Mouse (Mus musculus) cerebellum, adult 2 months (tissue): ENCODE results near the gene Thsd7b. TPM values are rescaled to one million over a fixed set of nuclear protein-coding genes. Genes with fewer than 3 reads are reported as not detected.

Experiments
- DNase-seq, 2 experiments: peaks; one replicate each; pipeline ENCODE4 v3.0.0; 2021
- H3K27ac ChIP-seq: fragments of 200-500 bp; 2 replicates; pipeline ENCODE4 v1.5.1; 2012; ENCODE audit warnings: low read length, control low read depth, inconsistent platforms; ENCODE audit not compliant: insufficient read depth
- H3K27me3 ChIP-seq: fragments of 200-500 bp; 2 replicates; pipeline ENCODE4 v1.6.1; 2012; ENCODE audit warnings: inconsistent platforms, mild to moderate bottlenecking, low read length, moderate library complexity; ENCODE audit not compliant: control insufficient read depth, insufficient read depth
- H3K4me1 ChIP-seq: fragments of 200-500 bp; 2 replicates; pipeline ENCODE4 v1.6.1; 2011; ENCODE audit warnings: low read length; ENCODE audit not compliant: control insufficient read depth, insufficient read depth
- H3K4me3 ChIP-seq: fragments of 200-500 bp; replicated peaks from 2 replicates; pipeline ENCODE3; 2011; ENCODE audit warnings: mild to moderate bottlenecking, low read depth, low read length, control low read depth; ENCODE audit not compliant: insufficient read depth
- CTCF ChIP-seq: fragments of 200-500 bp; IDR thresholded peaks from 2 replicates; pipeline ENCODE4 v1.5.1; 2011; ENCODE audit warnings: low read depth, mild to moderate bottlenecking, control low read depth, low read length, moderate library complexity, borderline replicate concordance; ENCODE audit not compliant: insufficient read depth
- POLR2A ChIP-seq: fragments of 200-500 bp; IDR thresholded peaks from 2 replicates; pipeline ENCODE4 v1.6.1; 2011; ENCODE audit warnings: low read length, control low read depth, borderline replicate concordance; ENCODE audit not compliant: insufficient read depth
- WGBS: fragments of 180-500 bp; shearing (Covaris S2); methylation state at CpG from one replicate; pipeline ENCODE4 v1.1.7; 2018; 5-methylcytosine and 5-hydroxymethylcytosine counted together
- polyA plus RNA-seq: library from polyadenylated mRNA; depleted of rRNA; stranded (reverse); fragments of >200 nt; gene quantifications from 2 replicates; pipeline ENCODE4 v1.2.3, GENCODE M21; 2012; rRNA removed

Thsd7b gene
- 1.2 and 1.7 TPM in 2 replicates for polyA plus RNA-seq

- H3K27ac ChIP-seq: no peak within 1 kb of the TSS
- TF ChIP-seq POLR2A (no peak), CTCF (no peak)
- no peaks in the 10 kb centered on the region for H3K4me1 ChIP-seq
- peak in 1 of 2 experiments; percentile 12 for DNase-seq
- H3K27me3 ChIP-seq: no peaks in the 10 kb centered on the region; the same call in 1 of the 2 replicates
- H3K4me3 ChIP-seq: peak within 1 kb of the TSS; percentile 50
- WGBS: 1% methylated on average over 45 of the region's 45 CpGs
Measured at GRCm38 (mm10) chr1:129272982-129273937, at the start of gene Thsd7b. TSS of gene Thsd7b (plus strand) at chr1:129273302.

- H3K27me3 ChIP-seq: no peaks in the 10 kb centered on the region
Measured at GRCm38 (mm10) chr1:129244292-129244691, 28.8 kb upstream of the Thsd7b start.

GRCm38 (mm10) chr1:129250704-129251443, 22.2 kb upstream of the Thsd7b start:
- no peak for DNase-seq
- Histone ChIP-seq H3K4me3 (no peak overlapping the region), H3K27me3 (no peaks in the 10 kb centered on the region), H3K27ac (no peak overlapping the region), H3K4me1 (no peaks in the 10 kb centered on the region)
- 33% methylated on average over 6 of the region's 6 CpGs for WGBS
- TF ChIP-seq CTCF (no peak), POLR2A (no peak)

More at GRCm38 (mm10) chr1:129244292-129244691, 28.8 kb upstream of the Thsd7b start:
- TF ChIP-seq CTCF (no peak), POLR2A (no peak)
- H3K4me1 ChIP-seq: no peaks in the 10 kb centered on the region
- DNase-seq: no peak
- no peak overlapping the region for H3K27ac ChIP-seq
- no peak overlapping the region for H3K4me3 ChIP-seq
- 33% methylated on average over 3 of the region's 3 CpGs for WGBS

GRCm38 (mm10) chr1:129266684-129267083, 6.4 kb upstream of the Thsd7b start:
- TF ChIP-seq CTCF: no peak
- no peak for TF ChIP-seq POLR2A
- Histone ChIP-seq H3K4me3 (no peak overlapping the region), H3K4me1 (no peaks in the 10 kb centered on the region), H3K27me3 (no peaks in the 10 kb centered on the region), H3K27ac (no peak overlapping the region)
- 90% methylated on average over 3 of the region's 3 CpGs for WGBS
- no peak for DNase-seq

- no peaks in the 10 kb centered on the region for H3K27me3 ChIP-seq
- H3K4me3 ChIP-seq: no peak overlapping the region
- H3K27ac ChIP-seq: no peak overlapping the region
- 85% methylated on average over 1 of the region's 1 CpGs for WGBS
- TF ChIP-seq POLR2A (no peak), CTCF (no peak)
- DNase-seq: no peak
- H3K4me1 ChIP-seq: no peaks in the 10 kb centered on the region
Measured at GRCm38 (mm10) chr1:129304173-129304572, 31.1 kb downstream of the Thsd7b start.

- Histone ChIP-seq H3K4me1 (no peaks in the 10 kb centered on the region), H3K4me3 (no peak overlapping the region), H3K27me3 (no peaks in the 10 kb centered on the region), H3K27ac (no peak overlapping the region)
- WGBS: 30% methylated on average over 6 of the region's 6 CpGs
- DNase-seq: no peak
- TF ChIP-seq POLR2A: no peak
- no peak for TF ChIP-seq CTCF
Measured at GRCm38 (mm10) chr1:129324388-129324787, 51.3 kb downstream of the Thsd7b start.

- DNase-seq: no peak
- no peak for TF ChIP-seq CTCF
- TF ChIP-seq POLR2A: no peak
- no peaks in the 10 kb centered on the region for H3K4me1 ChIP-seq
- H3K27ac ChIP-seq: no peak overlapping the region
- no peaks in the 10 kb centered on the region for H3K27me3 ChIP-seq
- H3K4me3 ChIP-seq: no peak overlapping the region
- 68% methylated on average over 2 of the region's 2 CpGs for WGBS
Measured at GRCm38 (mm10) chr1:129324798-129325197, 51.7 kb downstream of the Thsd7b start.
